Mouse (Mus musculus): ENCODE measurements around the gene Idnk. TPM values are rescaled to one million over a fixed set of nuclear protein-coding genes. Genes with fewer than 3 reads are reported as not detected.

Gene Idnk
- polyA plus RNA-seq, 1 experiment from 2014 or later = 60.8 TPM

DNA sequence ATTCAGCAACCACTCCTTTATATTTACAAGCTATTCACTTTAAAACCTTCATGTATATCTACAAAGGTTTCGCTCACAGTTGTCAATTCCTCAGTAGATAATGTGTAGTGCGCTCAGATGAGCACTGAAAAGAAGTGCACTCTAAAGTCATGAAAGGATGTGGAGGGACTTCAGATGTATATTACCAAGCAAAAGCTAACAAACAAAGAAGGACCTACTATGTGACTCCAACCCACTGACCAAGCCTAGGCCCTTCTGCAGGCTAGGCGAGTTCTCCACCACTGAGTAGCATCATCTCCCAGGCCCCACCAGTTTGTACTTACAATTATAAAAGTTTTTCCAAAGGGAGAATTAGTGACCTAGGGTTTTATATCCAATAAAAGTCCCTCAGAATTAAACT lies 46.8 kb downstream of the Idnk start:
- Histone ChIP-seq H3K4me1 (no peaks in the 10 kb centered on the region), H3K9ac (no peak overlapping the region), H3K4me2 (no peak overlapping the region), H3K27ac (no peak overlapping the region), H3K27me3 (replicated peaks) (no peaks in the 10 kb centered on the region), H3K36me3 (replicated peaks) (no peaks in the 10 kb centered on the region), H3K4me3 (no peak overlapping the region), H3K9me3 (no peaks in the 10 kb centered on the region)
- WGBS = 94% methylated on average over 3 of the region's 3 CpGs
- no peak for ATAC-seq (replicated peaks)

DNA sequence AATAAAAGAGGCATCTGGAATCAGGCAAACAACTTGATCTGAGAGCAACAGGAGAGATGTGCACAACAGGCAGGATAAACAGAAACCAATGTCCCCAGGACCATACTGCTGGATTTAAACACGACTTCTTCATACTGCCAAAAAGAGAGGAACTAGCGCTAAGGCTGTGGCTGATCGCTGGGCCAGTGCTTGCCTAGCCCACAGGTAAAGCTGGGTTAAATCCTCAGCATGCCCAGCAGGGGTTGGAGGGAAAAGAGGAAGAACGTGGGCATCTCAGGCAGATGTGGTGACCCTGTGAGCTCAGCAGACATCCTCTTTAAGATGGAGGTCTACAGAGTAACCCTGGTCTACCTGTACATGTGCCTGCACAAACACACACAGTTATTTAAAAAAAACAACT lies 47.5 kb downstream of the Idnk start:
- Histone ChIP-seq H3K4me3 (no peak overlapping the region), H3K4me1 (no peaks in the 10 kb centered on the region), H3K27me3 (replicated peaks) (no peaks in the 10 kb centered on the region), H3K36me3 (replicated peaks) (no peaks in the 10 kb centered on the region), H3K27ac (no peak overlapping the region), H3K9ac (no peak overlapping the region), H3K4me2 (no peak overlapping the region), H3K9me3 (no peaks in the 10 kb centered on the region)
- no peak for ATAC-seq (replicated peaks)
- WGBS = 76% methylated on average over 4 of the region's 4 CpGs

DNA sequence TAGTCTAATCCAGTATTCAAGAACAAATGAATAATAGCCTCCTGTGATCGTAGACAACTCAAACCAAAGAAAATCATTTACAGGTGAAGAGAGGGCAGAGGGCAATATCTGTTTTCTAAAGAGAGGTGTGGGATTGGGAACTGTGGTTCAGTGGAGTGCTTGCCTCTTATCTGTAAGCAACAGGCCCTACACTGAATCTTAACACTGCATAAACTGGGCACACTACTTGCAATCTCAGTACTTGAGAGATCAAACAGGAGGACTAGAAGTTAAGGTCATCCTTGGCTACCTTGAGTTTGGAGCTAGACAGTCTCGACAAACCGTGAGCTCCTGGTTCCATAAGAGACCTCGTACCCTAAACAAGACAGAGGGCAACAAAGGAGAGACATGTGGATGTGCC lies 48.6 kb downstream of the Idnk start:
- Histone ChIP-seq H3K27me3 (replicated peaks) (no peaks in the 10 kb centered on the region), H3K36me3 (replicated peaks) (no peaks in the 10 kb centered on the region), H3K4me3 (no peak overlapping the region), H3K9me3 (no peaks in the 10 kb centered on the region), H3K4me1 (peaks cover 8% of the 10 kb centered on the region; the same call in 1 of the 2 replicates), H3K4me2 (no peak overlapping the region), H3K27ac (no peak overlapping the region), H3K9ac (no peak overlapping the region)
- ATAC-seq (replicated peaks) = no peak
- 88% methylated on average over 4 of the region's 4 CpGs for WGBS

DNA sequence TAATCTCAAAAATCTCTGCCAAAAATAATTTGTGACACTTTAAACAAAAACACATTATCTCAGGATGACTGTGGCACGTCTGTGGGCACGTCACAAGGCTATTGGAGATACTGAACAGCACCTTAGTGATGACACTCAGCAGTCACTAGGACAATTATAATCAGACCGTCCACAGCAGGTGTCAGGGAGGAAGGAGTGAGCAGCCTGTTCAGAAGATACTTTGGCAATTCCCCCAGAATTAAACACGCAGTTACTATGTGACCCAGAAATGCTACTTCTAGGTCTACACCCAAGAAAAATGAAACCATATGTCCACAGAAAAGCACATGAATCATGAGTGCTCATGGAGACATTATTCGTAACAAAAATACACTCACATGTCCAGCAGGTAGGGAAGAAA lies 53.0 kb downstream of the Idnk start:
- no peak for ATAC-seq (replicated peaks)
- no peak overlapping the region for H3K27ac ChIP-seq
- no peak overlapping the region for H3K9ac ChIP-seq
- no peak overlapping the region for H3K4me2 ChIP-seq
- no peaks in the 10 kb centered on the region for H3K36me3 ChIP-seq (replicated peaks)
- H3K4me1 ChIP-seq = peaks cover 34% of the 10 kb centered on the region
- H3K9me3 ChIP-seq = no peaks in the 10 kb centered on the region
- H3K4me3 ChIP-seq = no peak overlapping the region
- no peaks in the 10 kb centered on the region for H3K27me3 ChIP-seq (replicated peaks)
- 87% methylated on average over 5 of the region's 5 CpGs for whole genome bisulfite sequencing

- WGBS = 77% methylated on average over 2 of the region's 2 CpGs
- no peak for ATAC-seq (replicated peaks)
- Histone ChIP-seq H3K27ac (no peak overlapping the region), H3K36me3 (replicated peaks) (no peaks in the 10 kb centered on the region), H3K9me3 (no peaks in the 10 kb centered on the region), H3K9ac (no peak overlapping the region), H3K4me2 (no peak overlapping the region), H3K4me3 (no peak overlapping the region), H3K4me1 (peaks cover 42% of the 10 kb centered on the region), H3K27me3 (replicated peaks) (no peaks in the 10 kb centered on the region)
Observed at GRCm38 (mm10) chr13:58212530-58212929, 55.1 kb downstream of the Idnk start.

- peaks cover 42% of the 10 kb centered on the region for H3K4me1 ChIP-seq
- H3K27me3 ChIP-seq (replicated peaks) = no peaks in the 10 kb centered on the region
- no peak overlapping the region for H3K27ac ChIP-seq
- H3K4me3 ChIP-seq = peak overlapping the region; percentile 76
- no peaks in the 10 kb centered on the region for H3K36me3 ChIP-seq (replicated peaks)
- 68% methylated on average over 8 of the region's 8 CpGs for WGBS
- no peak for ATAC-seq (replicated peaks)
- peak overlapping the region; percentile 66 for H3K4me2 ChIP-seq
- H3K9me3 ChIP-seq = no peaks in the 10 kb centered on the region
- peak overlapping the region; percentile 17; the same call in 1 of the 2 replicates for H3K9ac ChIP-seq
Observed at GRCm38 (mm10) chr13:58213801-58214200, 56.4 kb downstream of the Idnk start.

Other genes starting within 250 kb of the Idnk start
- 71.0 and 74.2 TPM in 2 replicates for gene Spock1, start 249.3 kb upstream of the Idnk start, polyA plus RNA-seq (2015; fragmentation: Nextera tagmentation; extraction: Ambion mirVana)
- 12.7 and 14.2 TPM in 2 replicates for gene Klhl3, start 44.1 kb upstream of the Idnk start, polyA plus RNA-seq (2015; fragmentation: Nextera tagmentation; extraction: Ambion mirVana)
- 40.5 and 48.7 TPM in 2 replicates for gene Hnrnpa0, start 29.1 kb upstream of the Idnk start, polyA plus RNA-seq (2015; fragmentation: Nextera tagmentation; extraction: Ambion mirVana)
- gene Ubqln1, start 58.0 kb downstream of the Idnk start, polyA plus RNA-seq (2015; fragmentation: Nextera tagmentation; extraction: Ambion mirVana) = 139 and 146 TPM in 2 replicates
- 30.7 and 32.6 TPM in 2 replicates for gene Gkap1, start 118.0 kb downstream of the Idnk start, polyA plus RNA-seq (2015; fragmentation: Nextera tagmentation; extraction: Ambion mirVana)
- gene Kif27, start 201.5 kb downstream of the Idnk start, polyA plus RNA-seq (2015; fragmentation: Nextera tagmentation; extraction: Ambion mirVana) = 1.8 and 1.9 TPM in 2 replicates
- 20.6 and 22.6 TPM in 2 replicates for gene 2210016F16Rik, start 227.6 kb downstream of the Idnk start, polyA plus RNA-seq (2015; fragmentation: Nextera tagmentation; extraction: Ambion mirVana)
- 20.8 and 22.2 TPM in 2 replicates for gene Rmi1, start 244.6 kb downstream of the Idnk start, polyA plus RNA-seq (2015; fragmentation: Nextera tagmentation; extraction: Ambion mirVana)
- gene Hnrnpk, start 245.7 kb downstream of the Idnk start, polyA plus RNA-seq (2015; fragmentation: Nextera tagmentation; extraction: Ambion mirVana) = 1,347 and 1,359 TPM in 2 replicates